Mouse (Mus musculus) midbrain, postnatal 0 days (tissue): Measurements from ENCODE around the gene Ppp1r35. TPM values are rescaled to one million over a fixed set of nuclear protein-coding genes. Genes with fewer than 3 reads are reported as not detected.

Experiments used
- ATAC-seq: fragments of 200-750 bp; cut with Nextera tagmentation; 2 replicates; pipeline ENCODE4 v1.8.0; 2017; ENCODE audit warnings: moderate number of reproducible peaks, mild to moderate bottlenecking, moderate TSS enrichment, moderate library complexity; ENCODE audit not compliant: low FRiP score
- DNase-seq: peaks from one replicate; pipeline ENCODE4 v3.0.0-alpha.2; 2015; ENCODE audit warnings: low spot score
- H3K27ac ChIP-seq: fragments of 300-500 bp; sonication (generic); 2 replicates; pipeline ENCODE4 v1.5.1; 2014; ENCODE audit warnings: low read depth, mild to moderate bottlenecking, low read length, mixed read lengths
- H3K27me3 ChIP-seq: fragments of 300-500 bp; sonication (generic); 2 replicates; pipeline ENCODE4 v1.6.1; 2014; ENCODE audit warnings: low read length, control low read depth, mixed read lengths; ENCODE audit not compliant: insufficient read depth
- H3K36me3 ChIP-seq: fragments of 300-500 bp; sonication (generic); 2 replicates; pipeline ENCODE4 v1.6.1; 2014; ENCODE audit warnings: low read length, control low read depth, mixed read lengths; ENCODE audit not compliant: insufficient read depth
- H3K4me1 ChIP-seq: fragments of 300-500 bp; sonication (generic); 2 replicates; pipeline ENCODE4 v1.6.1; 2014; ENCODE audit warnings: mild to moderate bottlenecking, control low read depth, antibody characterized with exemption, low read length, mixed read lengths; ENCODE audit not compliant: insufficient read depth
- H3K4me2 ChIP-seq: fragments of 300-500 bp; sonication (generic); 2 replicates; pipeline ENCODE4 v1.6.1; 2014; ENCODE audit warnings: low read depth, mild to moderate bottlenecking, low read length, mixed read lengths; ENCODE audit not compliant: poor library complexity, severe bottlenecking
- H3K4me3 ChIP-seq: fragments of 300-500 bp; sonication (generic); 2 replicates; pipeline ENCODE4 v1.5.1; 2014; ENCODE audit warnings: low read depth, mild to moderate bottlenecking, low read length, moderate library complexity
- H3K9ac ChIP-seq: fragments of 300-500 bp; sonication (generic); replicated peaks from 2 replicates; pipeline ENCODE4 v1.6.1; 2014; ENCODE audit warnings: mild to moderate bottlenecking, low read length, moderate library complexity, mixed read lengths; ENCODE audit not compliant: poor library complexity, severe bottlenecking
- H3K9me3 ChIP-seq: fragments of 300-500 bp; sonication (generic); 2 replicates; pipeline ENCODE4 v1.6.1; 2016; ENCODE audit warnings: low read length, control low read depth
- CTCF ChIP-seq: IDR thresholded peaks from 2 replicates; pipeline ENCODE4 v1.5.1; 2016; ENCODE audit warnings: antibody characterized with exemption, mild to moderate bottlenecking
- WGBS: fragments of 180-500 bp; shearing (Covaris S2); extraction: QIAGEN DNeasy Blood & Tissue Kit; methylation state at CpG from one replicate; pipeline ENCODE4 v1.1.7; 2014; 5-methylcytosine and 5-hydroxymethylcytosine counted together
- polyA plus RNA-seq: library from polyadenylated mRNA; unstranded; fragments of >200 nt; fragmentation: Nextera tagmentation; extraction: Ambion mirVana; gene quantifications from 2 replicates; pipeline ENCODE4 v1.2.1, GENCODE M21; 2015
- total RNA-seq: library from RNA; depleted of rRNA; stranded (reverse); fragments of >200 nt; gene quantifications from 2 replicates; pipeline ENCODE4 v1.2.3, GENCODE M21; 2014; rRNA removed

The Ppp1r35 gene
- total RNA-seq, result 32.5 and 42.1 TPM in 2 replicates
- polyA plus RNA-seq, result 38.8 and 47.8 TPM in 2 replicates

DNA sequence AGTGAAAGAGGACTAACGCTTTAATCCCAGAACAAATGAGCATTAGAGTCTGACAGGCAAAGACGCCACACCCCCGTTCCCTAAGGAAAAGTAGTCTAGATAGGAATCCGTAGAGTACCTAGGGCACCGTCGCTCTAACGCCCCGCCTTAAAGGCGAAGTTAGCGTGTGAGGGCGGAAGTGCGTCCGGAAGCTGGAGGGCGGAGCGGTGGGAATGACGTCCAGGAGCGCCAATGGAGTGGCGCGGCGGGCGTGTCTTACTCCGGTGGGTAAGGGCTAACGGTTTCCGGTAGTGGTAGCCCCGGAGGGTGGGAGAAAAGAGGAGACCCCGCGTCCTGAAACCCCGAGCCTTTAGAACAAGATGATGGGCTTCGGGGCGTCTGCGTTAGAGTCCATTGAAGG is at the start of gene Ppp1r35:
Gene Ppp1r35 (plus strand): TSS at position 215 of the 400 bp plus-strand sequence.
- Histone ChIP-seq H3K36me3 (peaks cover 26% of the 10 kb centered on the region), H3K9ac (peak within 1 kb of the TSS; percentile 93), H3K4me3 (peak within 1 kb of the TSS; percentile 95), H3K4me2 (peak within 1 kb of the TSS; percentile 84), H3K4me1 (peaks cover 7% of the 10 kb centered on the region; the same call in 1 of the 2 replicates), H3K27me3 (no peaks in the 10 kb centered on the region), H3K9me3 (no peaks in the 10 kb centered on the region), H3K27ac (peak within 1 kb of the TSS; percentile 94)
- under 1% methylated on average over 31 of the region's 31 CpGs for WGBS
- ATAC-seq (peak; percentile 93), DNase-seq (peak; percentile 99)
- TF ChIP-seq CTCF, result peak; percentile 9

DNA sequence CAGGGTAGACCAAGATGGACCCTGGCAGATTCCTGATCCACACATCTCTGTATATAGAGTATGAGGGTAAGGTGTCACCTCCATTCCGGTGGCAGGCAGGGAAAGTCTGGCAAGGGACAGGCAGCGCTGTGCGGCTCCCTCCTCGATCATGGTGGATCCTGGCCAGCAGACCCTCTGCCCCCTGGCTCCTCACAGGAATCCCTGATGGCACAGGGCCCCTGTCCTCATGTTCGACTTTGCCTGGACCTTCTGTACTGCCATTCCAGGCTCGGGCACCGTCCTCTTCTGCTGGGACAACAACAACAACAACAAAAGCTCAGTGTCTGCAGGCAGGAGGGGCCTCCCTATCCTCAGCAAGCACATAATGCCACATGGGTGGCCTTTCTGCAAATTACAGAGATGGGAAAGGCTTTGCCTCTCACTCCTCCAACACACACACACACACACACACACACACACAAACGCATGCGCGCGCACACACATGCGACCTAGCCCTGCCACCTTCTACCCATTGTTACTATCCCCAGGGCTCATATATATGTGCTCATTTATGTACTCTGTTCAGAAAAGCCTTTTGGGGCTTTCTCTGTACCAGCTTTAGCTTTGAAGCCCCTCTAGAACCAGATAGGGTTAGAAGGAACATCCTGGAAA is 44.9 kb upstream of the Ppp1r35 start:
- peak; percentile 52 for ATAC-seq
- H3K4me3 ChIP-seq, result peak overlapping the region; percentile 21
- TF ChIP-seq CTCF, result no peak
- WGBS, result 16% methylated on average over 12 of the region's 12 CpGs
- H3K27ac ChIP-seq, result peak overlapping the region; percentile 90
- H3K9me3 ChIP-seq, result no peaks in the 10 kb centered on the region
- H3K36me3 ChIP-seq, result peaks cover 33% of the 10 kb centered on the region
- peak; percentile 65 for DNase-seq
- H3K4me2 ChIP-seq, result peak overlapping the region; percentile 61
- no peaks in the 10 kb centered on the region for H3K27me3 ChIP-seq
- peak overlapping the region; percentile 46 for H3K9ac ChIP-seq
- H3K4me1 ChIP-seq, result peaks cover 35% of the 10 kb centered on the region

DNA sequence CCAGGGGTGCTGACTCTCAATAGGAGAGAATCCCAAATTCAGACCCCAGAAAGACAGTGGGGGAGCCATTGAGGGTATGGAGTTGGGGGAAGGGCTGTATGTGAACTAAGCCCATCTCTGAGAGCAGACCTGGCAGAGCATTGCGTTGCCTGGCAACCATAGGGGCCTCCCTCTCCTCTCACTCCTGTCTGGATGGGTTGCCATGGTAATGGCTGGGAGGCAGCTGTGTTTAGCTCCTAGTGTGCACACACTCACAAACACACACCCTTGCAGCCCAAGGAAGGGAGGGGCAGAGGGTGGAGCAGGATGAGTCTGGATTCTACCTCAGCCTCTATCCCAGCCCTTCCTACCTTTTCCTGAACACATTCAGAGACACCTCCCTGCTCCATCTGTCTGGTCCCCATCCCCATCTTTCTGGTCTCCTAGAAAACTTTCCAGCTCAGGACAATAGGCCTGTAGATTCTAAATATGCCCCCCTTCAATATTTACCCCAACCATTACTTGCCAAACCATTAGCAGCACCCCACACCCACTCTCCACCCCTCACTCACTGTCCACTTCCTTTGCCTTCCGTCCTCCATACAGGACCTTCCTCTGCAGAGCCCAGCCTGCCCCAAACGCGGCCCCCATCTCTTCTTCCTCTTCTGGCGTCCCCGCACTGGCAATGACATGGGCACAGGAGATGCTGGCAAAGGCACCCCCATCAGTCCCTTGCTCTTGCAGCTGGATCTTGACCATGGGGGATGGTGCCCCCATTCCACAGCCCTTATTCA is 44.2 kb upstream of the Ppp1r35 start:
- 21% methylated on average over 6 of the region's 6 CpGs for WGBS
- Histone ChIP-seq H3K4me3 (peak overlapping the region; percentile 21), H3K9ac (peak overlapping the region; percentile 46), H3K9me3 (no peaks in the 10 kb centered on the region), H3K36me3 (peaks cover 33% of the 10 kb centered on the region), H3K4me2 (peak overlapping the region; percentile 61), H3K27me3 (no peaks in the 10 kb centered on the region), H3K27ac (peak overlapping the region; percentile 90), H3K4me1 (peaks cover 41% of the 10 kb centered on the region)
- TF ChIP-seq CTCF, result no peak
- ATAC-seq, result peak; percentile 92
- DNase-seq, result peak; percentile 98

DNA sequence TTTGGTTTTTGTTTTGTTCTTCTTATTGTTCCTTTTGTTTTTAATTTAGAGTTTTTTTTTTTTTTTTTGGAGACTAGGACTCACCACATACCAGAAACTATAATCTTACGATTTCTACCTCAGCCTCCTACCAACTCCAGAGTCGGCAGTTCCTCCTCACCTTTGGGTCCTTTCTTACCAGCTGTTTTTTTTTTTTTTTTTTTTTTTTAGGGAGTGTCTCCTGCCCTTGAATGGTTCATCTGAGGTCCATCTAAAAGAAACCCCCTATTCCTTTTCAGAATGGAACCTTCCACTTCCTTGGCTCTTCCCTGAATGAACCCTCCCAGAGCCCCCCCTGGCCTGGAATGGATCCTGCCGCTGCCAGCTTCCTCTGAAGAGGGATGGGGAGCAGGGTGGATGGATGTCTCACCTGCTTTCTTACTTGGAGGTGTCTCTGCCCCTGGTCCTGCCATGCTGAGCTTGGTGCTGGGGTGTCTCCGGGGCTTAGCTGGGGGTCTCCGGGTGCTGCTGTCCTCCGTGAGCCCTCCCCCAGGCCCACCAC is 41.2 kb upstream of the Ppp1r35 start:
- 80% methylated on average over 6 of the region's 6 CpGs for WGBS
- ATAC-seq, result no peak
- Histone ChIP-seq H3K36me3 (peaks cover 18% of the 10 kb centered on the region), H3K4me1 (peaks cover 42% of the 10 kb centered on the region), H3K9ac (0 out of 2 replicates have a peak overlapping the region, but pooled peaks have one; percentile 91), H3K27me3 (no peaks in the 10 kb centered on the region), H3K9me3 (no peaks in the 10 kb centered on the region), H3K4me2 (peak overlapping the region; percentile 77), H3K27ac (peak overlapping the region; percentile 91; the same call in 1 of the 2 replicates), H3K4me3 (0 out of 2 replicates have a peak overlapping the region, but pooled peaks have one; percentile 77)
- peak; percentile 75 for DNase-seq
- no peak for TF ChIP-seq CTCF

DNA sequence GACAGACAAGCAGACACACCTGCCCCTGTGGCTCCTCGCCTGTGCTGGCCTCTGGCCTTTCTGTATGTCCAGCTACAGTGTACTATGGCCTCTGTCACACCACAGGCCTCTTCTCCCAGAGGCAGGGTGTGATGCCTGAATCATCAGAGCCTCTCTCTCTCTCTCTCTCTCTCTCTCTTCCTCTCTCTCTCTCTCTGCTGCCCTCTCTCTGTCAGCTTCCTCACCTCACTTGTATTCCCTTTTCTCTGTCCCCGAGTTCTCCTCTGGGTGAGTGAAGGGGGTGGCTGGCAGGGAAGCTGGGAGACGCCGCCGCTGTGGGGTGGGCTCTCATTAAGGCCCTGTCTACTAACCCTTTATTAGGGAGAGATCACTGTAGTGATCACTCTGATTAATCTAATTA is 40.1 kb upstream of the Ppp1r35 start:
- Histone ChIP-seq H3K27me3 (no peaks in the 10 kb centered on the region), H3K4me2 (peak overlapping the region; percentile 77), H3K4me1 (peaks cover 36% of the 10 kb centered on the region), H3K9ac (peak overlapping the region; percentile 91), H3K4me3 (peak overlapping the region; percentile 77), H3K9me3 (no peaks in the 10 kb centered on the region), H3K27ac (peak overlapping the region; percentile 91), H3K36me3 (peaks cover 14% of the 10 kb centered on the region)
- ATAC-seq (no peak), DNase-seq (peak; percentile 51)
- TF ChIP-seq CTCF, result peak; percentile 80
- WGBS, result 30% methylated on average over 5 of the region's 5 CpGs
